Mouse (Mus musculus): ENCODE results near the gene Hipk3. TPM values are rescaled to one million over a fixed set of nuclear protein-coding genes. Genes with fewer than 3 reads are reported as not detected.

The Hipk3 gene
- polyA plus RNA-seq, 1 experiment from 2014 or later, result 12.1 TPM

DNA sequence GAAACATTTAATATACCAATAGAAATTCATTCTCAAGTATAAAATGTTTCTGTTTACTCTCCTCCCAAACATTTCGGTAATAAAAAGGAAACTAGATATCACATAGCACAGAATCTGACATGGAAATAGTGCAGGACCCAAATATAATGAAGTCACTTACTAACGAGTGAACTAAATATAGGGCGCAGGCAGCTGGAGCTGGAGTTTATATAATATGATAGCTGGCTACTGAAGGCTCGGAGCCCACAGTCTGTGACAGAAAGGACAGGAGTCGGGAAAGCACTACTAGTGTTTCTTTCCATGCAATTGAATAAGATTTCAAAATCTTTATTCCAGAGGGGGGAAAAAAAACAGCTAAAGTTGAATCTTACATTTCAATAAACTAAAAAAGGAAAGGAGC lies 25.8 kb downstream of the Hipk3 start:
- WGBS, result 78% methylated on average over 5 of the region's 5 CpGs
- H3K4me3 ChIP-seq (replicated peaks), result no peak overlapping the region

DNA sequence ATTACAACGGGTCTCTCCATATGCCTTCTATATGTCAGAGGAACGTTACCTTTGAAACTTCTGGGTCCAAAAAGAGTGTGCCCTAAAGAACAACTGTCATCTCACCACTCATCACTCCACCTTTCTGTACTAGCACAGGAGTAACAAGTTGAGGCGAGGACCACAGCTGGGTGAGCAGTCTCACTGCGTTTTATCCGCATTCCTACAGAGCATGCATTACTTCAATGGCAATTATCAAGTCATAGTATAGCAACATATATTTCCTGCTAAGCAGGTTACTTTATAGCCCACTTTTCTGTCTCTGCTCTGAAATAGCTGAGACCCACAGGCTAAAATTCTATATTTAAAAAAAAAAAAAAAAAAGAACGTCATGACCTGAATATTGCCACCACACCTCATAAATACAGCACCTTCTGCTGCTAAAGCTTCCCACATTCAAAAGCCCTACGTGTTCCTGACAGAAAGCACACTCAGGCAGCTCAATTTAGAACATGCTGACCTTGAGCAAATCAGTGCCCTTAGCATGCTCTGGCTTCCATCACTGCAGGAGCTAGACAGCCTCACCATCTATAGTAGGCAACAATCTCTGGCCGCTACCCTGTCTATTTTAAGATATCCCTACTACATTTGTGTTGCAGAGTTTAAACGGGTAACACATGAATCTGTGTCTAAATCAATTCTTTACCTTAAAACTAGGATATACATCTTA lies 27.2 kb downstream of the Hipk3 start:
- WGBS, result 80% methylated on average over 9 of the region's 9 CpGs
- Histone ChIP-seq H3K27ac (no peak overlapping the region), H3K4me2 (no peak overlapping the region), H3K9me3 (replicated peaks) (no peaks in the 10 kb centered on the region), H3K27me3 (no peaks in the 10 kb centered on the region), H3K4me1 (peaks cover 3% of the 10 kb centered on the region; the same call in 1 of the 2 replicates), H3K9ac (no peak overlapping the region), H3K4me3 (replicated peaks) (no peak overlapping the region), H3K36me3 (peaks cover 12% of the 10 kb centered on the region)
- ATAC-seq (replicated peaks; ENCODE audit: low FRiP score), result no peak

More for the DNA sequence above, 25.8 kb downstream of the Hipk3 start:
- Histone ChIP-seq H3K4me2 (no peak overlapping the region), H3K27ac (no peak overlapping the region), H3K27me3 (no peaks in the 10 kb centered on the region), H3K9ac (no peak overlapping the region), H3K4me1 (peaks cover 5% of the 10 kb centered on the region; the same call in 1 of the 2 replicates), H3K9me3 (replicated peaks) (no peaks in the 10 kb centered on the region), H3K36me3 (peaks cover 12% of the 10 kb centered on the region)
- no peak for ATAC-seq (replicated peaks; ENCODE audit: low FRiP score)

DNA sequence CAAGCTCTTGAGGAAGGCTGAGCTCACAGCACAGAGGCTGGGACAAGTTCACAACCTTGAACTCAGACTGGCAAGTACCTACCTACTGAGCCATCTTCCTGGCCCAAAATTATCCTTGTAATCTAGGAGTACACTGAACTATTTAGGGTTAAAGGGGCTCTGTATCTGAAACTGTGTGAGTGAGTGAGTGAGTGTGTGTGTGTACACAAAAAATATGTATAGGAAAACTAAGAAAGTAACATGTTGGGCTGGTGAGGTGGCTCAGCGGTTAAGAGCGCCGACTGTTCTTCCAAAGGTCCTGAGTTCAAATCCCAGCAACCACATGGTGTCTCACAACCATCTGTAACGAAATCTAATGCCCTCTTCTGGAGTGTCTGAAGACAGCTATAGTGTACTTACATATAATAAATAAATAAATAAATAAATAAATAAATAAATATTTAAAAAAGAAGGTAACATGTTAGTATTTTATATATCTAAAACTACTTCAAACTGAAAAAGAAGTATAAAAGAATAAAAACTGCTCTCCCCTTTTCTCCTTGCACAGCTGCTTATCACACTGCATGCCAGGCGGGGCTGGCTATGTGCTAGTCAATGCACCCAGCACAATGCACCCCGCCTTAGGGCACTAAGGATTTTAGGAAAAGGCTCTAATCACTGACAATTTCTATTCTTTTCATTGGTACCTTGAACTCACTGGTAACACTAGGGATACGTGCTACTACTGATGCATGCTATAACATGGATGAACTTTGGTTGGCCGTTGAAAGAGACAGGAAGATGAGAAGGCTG lies 28.4 kb downstream of the Hipk3 start:
- no peak overlapping the region for H3K9ac ChIP-seq
- peaks cover 4% of the 10 kb centered on the region for H3K36me3 ChIP-seq
- no peak for ATAC-seq (replicated peaks; ENCODE audit: low FRiP score)
- H3K4me1 ChIP-seq, result 0 out of 2 replicates have a peak, but pooled peaks cover 3% of the 10 kb centered on the region
- WGBS, result 94% methylated on average over 8 of the region's 8 CpGs
- no peak overlapping the region for H3K27ac ChIP-seq
- no peak overlapping the region for H3K4me3 ChIP-seq (replicated peaks)
- H3K4me2 ChIP-seq, result no peak overlapping the region
- no peaks in the 10 kb centered on the region for H3K9me3 ChIP-seq (replicated peaks)
- no peaks in the 10 kb centered on the region for H3K27me3 ChIP-seq

DNA sequence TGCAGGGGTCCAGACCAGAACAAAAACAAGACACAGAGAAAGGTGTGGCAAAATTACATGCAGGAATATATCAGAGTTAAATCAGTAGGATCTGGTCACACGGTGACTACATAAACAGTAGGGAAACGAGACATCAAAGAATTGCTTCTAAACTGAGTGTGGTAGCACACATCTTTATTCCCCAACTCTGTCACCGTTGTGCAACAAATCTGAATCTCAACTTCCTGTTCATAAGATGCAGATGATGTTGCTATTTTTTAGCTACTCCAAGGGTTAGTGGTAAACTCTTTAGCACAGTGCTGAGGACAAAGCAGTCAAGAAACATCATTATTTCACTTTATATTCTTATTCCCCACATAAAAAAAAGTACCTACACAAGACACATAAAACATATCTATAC lies 34.2 kb downstream of the Hipk3 start:
- no peak overlapping the region for H3K4me2 ChIP-seq
- 30% methylated on average over 3 of the region's 3 CpGs for WGBS
- no peaks in the 10 kb centered on the region for H3K9me3 ChIP-seq (replicated peaks)
- H3K9ac ChIP-seq, result no peak overlapping the region
- H3K27ac ChIP-seq, result no peak overlapping the region
- ATAC-seq (replicated peaks; ENCODE audit: low FRiP score), result no peak
- no peaks in the 10 kb centered on the region for H3K27me3 ChIP-seq
- H3K4me1 ChIP-seq, result peaks cover 13% of the 10 kb centered on the region; the same call in 1 of the 2 replicates
- H3K36me3 ChIP-seq, result no peaks in the 10 kb centered on the region
- H3K4me3 ChIP-seq (replicated peaks), result no peak overlapping the region

DNA sequence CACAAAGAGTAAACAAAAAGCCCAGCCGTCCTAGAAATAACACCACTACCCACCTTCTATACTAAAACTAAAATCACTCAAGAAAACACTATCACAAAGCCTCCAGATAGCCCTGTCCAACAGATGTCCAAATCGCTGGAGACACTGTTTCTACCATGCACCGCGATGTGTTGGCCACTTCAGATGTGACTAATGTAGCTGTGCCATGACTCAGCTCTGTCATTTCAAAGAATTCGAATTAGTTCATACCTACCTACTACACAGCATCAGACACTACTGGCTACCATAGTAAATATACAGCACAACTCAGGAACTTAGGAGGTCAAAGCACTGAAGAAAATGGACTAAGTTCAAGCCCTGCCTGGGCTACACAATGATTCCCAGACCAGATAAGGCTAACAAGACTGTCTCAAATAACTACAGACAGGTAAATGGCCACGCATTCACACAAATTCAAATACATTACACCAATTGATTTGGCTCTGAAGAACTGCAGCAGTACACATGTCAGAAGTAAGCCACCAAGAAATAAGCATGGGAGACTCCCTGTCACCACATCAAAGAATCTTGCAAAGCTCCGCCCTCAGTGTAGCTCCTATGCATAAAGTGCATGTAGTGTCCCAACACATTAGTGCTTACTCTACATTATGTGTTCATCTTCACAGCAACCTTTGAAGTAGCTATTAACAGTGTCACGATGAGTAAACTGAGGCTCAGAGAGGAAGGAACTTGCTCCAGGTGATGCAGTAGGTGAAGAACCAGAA lies 35.5 kb downstream of the Hipk3 start:
- H3K4me2 ChIP-seq, result no peak overlapping the region
- 86% methylated on average over 8 of the region's 8 CpGs for WGBS
- no peaks in the 10 kb centered on the region for H3K36me3 ChIP-seq
- no peaks in the 10 kb centered on the region for H3K9me3 ChIP-seq (replicated peaks)
- H3K27me3 ChIP-seq, result no peaks in the 10 kb centered on the region
- H3K9ac ChIP-seq, result no peak overlapping the region
- ATAC-seq (replicated peaks; ENCODE audit: low FRiP score), result no peak
- H3K27ac ChIP-seq, result no peak overlapping the region
- H3K4me1 ChIP-seq, result peaks cover 13% of the 10 kb centered on the region; the same call in 1 of the 2 replicates
- no peak overlapping the region for H3K4me3 ChIP-seq (replicated peaks)

DNA sequence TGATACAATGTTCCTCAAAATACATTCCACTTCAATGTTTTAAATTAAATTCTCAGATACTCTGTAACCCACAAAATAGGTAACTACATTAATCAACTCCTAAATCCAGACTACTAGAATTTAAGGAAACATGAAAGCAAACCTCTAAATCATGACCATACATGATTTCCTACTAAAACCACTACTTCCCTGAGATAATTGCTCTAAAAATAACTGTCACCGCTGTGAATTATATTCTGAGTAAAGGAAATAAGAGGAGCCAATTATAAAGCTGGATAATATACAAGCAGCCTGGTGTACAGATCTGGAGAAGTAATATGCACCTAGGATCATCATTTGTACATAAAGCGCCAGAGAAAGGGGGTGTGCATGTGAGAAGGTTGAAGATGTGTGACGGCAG lies 37.1 kb downstream of the Hipk3 start:
- WGBS, result 53% methylated on average over 3 of the region's 3 CpGs
- no peak overlapping the region for H3K9ac ChIP-seq
- no peak overlapping the region for H3K27ac ChIP-seq
- H3K4me1 ChIP-seq, result peaks cover 13% of the 10 kb centered on the region; the same call in 1 of the 2 replicates
- ATAC-seq (replicated peaks; ENCODE audit: low FRiP score), result no peak
- H3K36me3 ChIP-seq, result no peaks in the 10 kb centered on the region
- H3K9me3 ChIP-seq (replicated peaks), result no peaks in the 10 kb centered on the region
- no peaks in the 10 kb centered on the region for H3K27me3 ChIP-seq
- no peak overlapping the region for H3K4me2 ChIP-seq
- no peak overlapping the region for H3K4me3 ChIP-seq (replicated peaks)

DNA sequence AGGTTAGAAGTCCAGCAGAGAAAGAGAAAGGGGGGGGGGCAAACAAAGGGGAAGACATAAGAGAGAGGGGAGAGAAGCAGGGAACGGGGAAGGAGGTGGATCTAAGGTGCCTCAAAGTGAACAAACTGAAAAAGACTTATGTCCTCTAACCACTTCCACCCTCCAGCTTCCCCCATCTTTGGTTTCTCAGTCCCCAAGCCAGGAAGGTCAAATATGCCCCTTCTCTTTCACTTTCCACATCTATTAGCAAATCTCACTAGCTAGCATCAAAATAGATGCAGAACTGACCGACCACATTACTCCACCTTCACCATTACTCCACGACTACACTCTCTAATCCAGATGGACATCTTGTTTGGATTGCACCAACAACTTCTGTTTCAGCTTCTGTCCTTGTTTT lies 43.6 kb downstream of the Hipk3 start:
- no peak overlapping the region for H3K4me2 ChIP-seq
- no peak overlapping the region for H3K9ac ChIP-seq
- no peaks in the 10 kb centered on the region for H3K4me1 ChIP-seq
- H3K9me3 ChIP-seq (replicated peaks), result no peaks in the 10 kb centered on the region
- H3K27ac ChIP-seq, result no peak overlapping the region
- H3K27me3 ChIP-seq, result no peaks in the 10 kb centered on the region
- WGBS, result 85% methylated on average over 3 of the region's 3 CpGs
- H3K36me3 ChIP-seq, result no peaks in the 10 kb centered on the region
- no peak overlapping the region for H3K4me3 ChIP-seq (replicated peaks)
- ATAC-seq (replicated peaks; ENCODE audit: low FRiP score), result no peak

DNA sequence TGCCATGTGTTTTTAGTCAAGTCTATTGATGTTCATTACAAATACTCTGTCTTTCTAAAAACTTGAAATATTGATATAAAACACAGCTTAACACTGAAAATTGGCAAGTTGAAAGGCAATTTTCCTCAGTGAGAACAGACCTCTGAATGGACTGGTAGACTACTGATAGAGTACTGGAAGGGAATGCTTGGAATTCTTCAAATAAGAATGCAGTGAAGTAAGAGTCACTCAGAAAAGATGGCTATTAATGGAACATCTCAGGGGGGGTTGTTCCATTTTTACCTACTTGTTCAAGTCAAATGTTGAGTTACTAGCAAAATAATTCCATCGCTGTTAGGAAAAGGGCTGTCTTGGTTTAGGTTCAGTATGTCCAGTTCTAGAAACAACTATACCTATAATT lies 45.1 kb downstream of the Hipk3 start:
- Histone ChIP-seq H3K4me1 (no peaks in the 10 kb centered on the region), H3K4me3 (replicated peaks) (no peak overlapping the region), H3K27me3 (no peaks in the 10 kb centered on the region), H3K4me2 (no peak overlapping the region), H3K27ac (no peak overlapping the region), H3K9ac (no peak overlapping the region), H3K36me3 (no peaks in the 10 kb centered on the region), H3K9me3 (replicated peaks) (no peaks in the 10 kb centered on the region)
- WGBS, result 90% methylated on average over 1 of the region's 1 CpGs
- no peak for ATAC-seq (replicated peaks; ENCODE audit: low FRiP score)

DNA sequence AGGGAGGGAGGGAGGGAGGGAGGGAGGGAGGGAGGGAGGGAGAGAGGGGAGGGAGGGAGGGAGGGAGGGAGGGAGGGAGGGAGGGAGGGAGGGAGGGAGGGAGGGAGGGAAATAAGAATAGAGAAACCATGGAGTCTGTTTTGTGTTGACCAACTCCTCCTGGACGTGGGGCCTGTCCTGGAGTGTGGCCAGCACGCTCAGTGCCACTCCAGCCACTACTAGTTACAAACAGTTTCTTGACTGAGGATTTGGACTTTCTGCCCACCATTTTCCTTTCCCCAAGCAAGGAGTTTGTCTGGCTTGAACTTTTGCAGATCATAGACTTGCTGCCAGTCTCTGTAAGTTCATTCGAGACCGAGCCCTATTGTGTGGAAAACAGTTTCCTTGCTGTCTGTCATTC lies 46.0 kb downstream of the Hipk3 start:
- no peak for ATAC-seq (replicated peaks; ENCODE audit: low FRiP score)
- no peaks in the 10 kb centered on the region; the same call in 1 of the 2 replicates for H3K36me3 ChIP-seq
- H3K4me1 ChIP-seq, result no peaks in the 10 kb centered on the region
- no peak overlapping the region for H3K4me2 ChIP-seq
- H3K4me3 ChIP-seq (replicated peaks), result no peak overlapping the region
- H3K27me3 ChIP-seq, result no peaks in the 10 kb centered on the region
- 81% methylated on average over 4 of the region's 4 CpGs for WGBS
- H3K9ac ChIP-seq, result no peak overlapping the region
- no peak overlapping the region for H3K27ac ChIP-seq
- H3K9me3 ChIP-seq (replicated peaks), result no peaks in the 10 kb centered on the region

DNA sequence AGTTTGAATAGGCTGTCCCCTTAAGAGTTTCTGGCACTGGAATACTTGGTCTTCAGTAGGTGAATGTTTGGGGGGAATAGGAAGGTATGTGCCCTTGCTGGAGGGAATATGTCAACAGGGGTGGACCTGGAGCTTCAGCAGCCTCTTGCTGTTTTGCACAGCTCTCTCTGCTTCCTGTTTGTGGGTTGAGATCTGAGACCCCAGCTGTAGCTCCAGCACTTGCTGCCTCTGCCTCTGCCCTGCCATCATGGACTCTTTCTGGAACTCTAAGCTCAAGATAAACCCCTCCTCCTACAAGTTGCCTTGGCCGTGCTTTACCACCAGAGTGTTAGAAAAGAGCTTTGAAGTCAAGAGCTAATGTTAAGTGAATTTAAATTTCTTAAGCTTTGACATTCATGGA lies 48.2 kb downstream of the Hipk3 start:
- H3K27me3 ChIP-seq, result no peaks in the 10 kb centered on the region
- H3K4me1 ChIP-seq, result no peaks in the 10 kb centered on the region
- 65% methylated on average over 1 of the region's 1 CpGs for WGBS
- no peak for ATAC-seq (replicated peaks; ENCODE audit: low FRiP score)
- H3K4me2 ChIP-seq, result no peak overlapping the region
- no peak overlapping the region for H3K9ac ChIP-seq
- no peak overlapping the region for H3K4me3 ChIP-seq (replicated peaks)
- H3K9me3 ChIP-seq (replicated peaks), result no peaks in the 10 kb centered on the region
- H3K27ac ChIP-seq, result no peak overlapping the region
- H3K36me3 ChIP-seq, result peaks cover 16% of the 10 kb centered on the region; the same call in 1 of the 2 replicates

DNA sequence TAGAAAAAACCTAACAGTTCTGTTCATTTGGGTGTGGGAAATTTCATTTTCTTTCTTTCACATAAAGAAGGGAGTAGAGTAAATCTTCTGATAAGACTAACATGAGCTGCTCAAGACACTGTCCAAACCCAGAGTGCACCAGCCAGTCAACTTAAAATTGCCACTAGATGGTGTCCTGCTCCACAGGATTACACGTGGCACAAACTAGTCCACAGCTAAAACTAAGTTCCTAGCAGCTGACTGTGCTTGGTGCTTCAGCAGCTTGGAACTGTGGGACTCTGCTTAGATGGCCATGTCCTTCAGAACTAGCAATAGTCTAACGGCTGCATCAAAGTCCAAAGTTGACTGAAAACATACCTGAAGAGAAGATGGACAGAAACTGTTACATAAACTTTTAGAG lies 49.5 kb downstream of the Hipk3 start:
- Histone ChIP-seq H3K4me1 (no peaks in the 10 kb centered on the region), H3K4me2 (no peak overlapping the region), H3K27ac (no peak overlapping the region), H3K4me3 (replicated peaks) (no peak overlapping the region), H3K27me3 (no peaks in the 10 kb centered on the region), H3K9me3 (replicated peaks) (no peaks in the 10 kb centered on the region), H3K9ac (no peak overlapping the region), H3K36me3 (peaks cover 27% of the 10 kb centered on the region)
- 36% methylated on average over 2 of the region's 2 CpGs for WGBS
- peak; percentile 62; the same call in 1 of the 2 replicates for ATAC-seq (replicated peaks; ENCODE audit: low FRiP score)

DNA sequence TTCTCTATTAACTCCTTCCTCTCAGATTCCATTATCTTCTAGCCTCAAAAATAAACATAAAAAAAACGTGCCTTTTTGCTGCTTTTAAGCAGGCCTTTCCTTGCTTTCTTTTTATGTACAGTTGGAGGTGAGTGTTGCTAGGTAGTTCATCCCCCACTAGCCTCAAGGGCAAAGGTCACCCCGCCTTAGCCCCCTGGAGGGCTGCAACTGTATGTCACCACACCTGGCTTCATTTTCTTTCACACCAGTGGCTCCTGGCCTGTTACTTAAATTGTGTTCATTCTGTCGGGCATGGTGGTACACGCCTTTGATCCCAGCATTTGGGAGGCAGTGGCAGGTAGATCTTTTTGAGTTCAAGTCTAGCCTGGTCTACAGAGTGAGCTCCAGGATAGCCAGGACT lies 51.9 kb downstream of the Hipk3 start:
- H3K9me3 ChIP-seq (replicated peaks), result no peaks in the 10 kb centered on the region
- no peak overlapping the region for H3K4me2 ChIP-seq
- no peak overlapping the region for H3K27ac ChIP-seq
- ATAC-seq (replicated peaks; ENCODE audit: low FRiP score), result no peak
- WGBS, result 70% methylated on average over 4 of the region's 4 CpGs
- no peaks in the 10 kb centered on the region for H3K27me3 ChIP-seq
- no peak overlapping the region for H3K9ac ChIP-seq
- peaks cover 45% of the 10 kb centered on the region for H3K36me3 ChIP-seq
- no peak overlapping the region for H3K4me3 ChIP-seq (replicated peaks)
- no peaks in the 10 kb centered on the region for H3K4me1 ChIP-seq
